In the genomic region with DNA sequence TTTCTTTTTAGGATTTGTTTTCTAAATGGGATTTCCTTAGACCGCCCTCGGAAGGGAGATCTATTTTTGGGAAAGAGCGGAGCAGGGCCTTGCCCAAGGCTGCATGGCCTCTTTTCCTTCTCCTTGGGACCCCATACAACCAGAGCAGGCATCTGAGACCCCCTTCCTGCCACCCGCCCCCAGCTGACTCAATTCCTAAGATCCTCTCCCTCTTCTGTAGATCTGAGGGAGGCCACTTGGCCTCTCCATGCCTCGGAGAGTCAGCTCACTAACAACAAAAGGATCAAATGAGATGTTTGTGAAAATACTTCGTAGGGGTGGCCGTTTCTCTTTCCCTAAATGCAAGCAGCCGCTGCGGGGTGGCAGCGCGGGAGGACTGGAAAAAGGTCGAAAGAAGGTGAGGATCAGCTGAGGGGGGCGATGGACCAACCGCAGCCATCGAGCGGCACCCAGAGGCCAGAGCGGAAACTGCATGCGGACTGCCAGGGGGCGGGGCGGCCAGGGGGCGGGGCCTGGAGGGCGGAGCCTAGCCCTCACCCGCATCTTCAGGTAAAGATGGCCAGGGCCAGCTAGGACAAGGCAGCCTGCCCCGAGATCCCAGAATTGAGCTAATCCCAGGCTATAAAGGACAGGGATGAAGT, we compare ENCODE assay signal across 9 mouse cellular contexts. TPM values are rescaled to one million over a fixed set of nuclear protein-coding genes. Genes with fewer than 3 reads are reported as not detected.
A peak's percentile ranks its signal among the peaks of the same experiment; 100 is the strongest.
DNase-seq lines count a peak whose midpoint lies in the region; ATAC-seq and TF ChIP-seq lines count a peak whose summit lies in the region.
"Had no signal": no experiment of that assay in that cellular context is flagged by ENCODE, and none has a peak within 500 bp of the region (broad histone marks: within the 10 kb centered on the region; RNA-seq: fewer than 3 reads in every experiment).

No protein-coding gene starts in this region.

- no peak for ATAC-seq in heart, embryonic 13.5 days (ENCODE audit: extremely low read depth, insufficient number of reproducible peaks, low FRiP score, low TSS enrichment)
- peak; percentile 61 for ATAC-seq in neural tube, embryonic 14.5 days (ENCODE audit: low read depth)

- TF ChIP-seq POLR2A in embryonic fibroblast, embryonic 13.5 days (IDR thresholded peaks at IDR 0.05; ENCODE audit: low read depth, low read length) = no peak

- H3K4me2 ChIP-seq in heart, embryonic 13.5 days = peak overlapping the region; percentile 65
- peak overlapping the region; percentile 26; the same call in 1 of the 2 replicates for H3K4me2 ChIP-seq in neural tube, embryonic 14.5 days (ENCODE audit: low read depth, low read length)

- H3K4me3 ChIP-seq in embryonic fibroblast, embryonic 13.5 days (ENCODE audit: insufficient read depth, low read length) = no peak overlapping the region
- H3K4me3 ChIP-seq in heart, embryonic 13.5 days = peak overlapping the region; percentile 33
- no peak overlapping the region for H3K4me3 ChIP-seq in neural tube, embryonic 14.5 days (ENCODE audit: low read depth, low read length)

- H3K9me3 ChIP-seq in heart, embryonic 13.5 days = no peaks in the 10 kb centered on the region
- no peaks in the 10 kb centered on the region for H3K9me3 ChIP-seq in neural tube, embryonic 14.5 days (ENCODE audit: control insufficient read depth, low read length)

- peak; percentile 49 to 58 for DNase-seq in CD8-positive naive resting alpha-beta T cell, adult 2 months (ENCODE audit: low read depth in 2 of 2, low spot score in 2 of 2)
- peak; percentile 62 to 70 for DNase-seq in adrenal gland, postnatal 4 days (ENCODE audit: low spot score in 2 of 2)
- peak; percentile 88 for DNase-seq in kidney, postnatal 10 days
- peak; percentile 39 to 52 for DNase-seq in lung, adult 18-20 months
- peak; percentile 89 for DNase-seq in testis, postnatal 10 days (ENCODE audit: low spot score)

- peak; percentile 79 for TF ChIP-seq CTCF in embryonic fibroblast, embryonic 13.5 days (IDR thresholded peaks at IDR 0.05; ENCODE audit: borderline replicate concordance, insufficient read depth, low read length)

- 8% methylated on average over 24 of the region's 24 CpGs for WGBS in heart, embryonic 13.5 days
- WGBS in neural tube, embryonic 14.5 days = 8% methylated on average over 24 of the region's 24 CpGs

- no peaks in the 10 kb centered on the region for H3K36me3 ChIP-seq in heart, embryonic 13.5 days
- no peaks in the 10 kb centered on the region for H3K36me3 ChIP-seq in neural tube, embryonic 14.5 days (ENCODE audit: control insufficient read depth, insufficient read depth, low read length)

- H3K27ac ChIP-seq in embryonic fibroblast, embryonic 13.5 days (ENCODE audit: insufficient read depth, low read length) = no peak overlapping the region
- no peak overlapping the region for H3K27ac ChIP-seq in heart, embryonic 13.5 days (replicated peaks)
- H3K27ac ChIP-seq in neural tube, embryonic 14.5 days (ENCODE audit: low read depth, low read length) = no peak overlapping the region

- H3K27me3 ChIP-seq in heart, embryonic 13.5 days (replicated peaks) = peaks cover 52% of the 10 kb centered on the region
- no peaks in the 10 kb centered on the region for H3K27me3 ChIP-seq in neural tube, embryonic 14.5 days (ENCODE audit: control insufficient read depth, insufficient read depth, low read length)

- H3K4me1 ChIP-seq in embryonic fibroblast, embryonic 13.5 days (ENCODE audit: control insufficient read depth, insufficient read depth, low read length) = no peaks in the 10 kb centered on the region
- H3K4me1 ChIP-seq in heart, embryonic 13.5 days = peaks cover 6% of the 10 kb centered on the region
- no peaks in the 10 kb centered on the region for H3K4me1 ChIP-seq in neural tube, embryonic 14.5 days (ENCODE audit: control insufficient read depth, insufficient read depth, low read length)

- peak overlapping the region; percentile 73 for H3K9ac ChIP-seq in heart, embryonic 13.5 days
- no peak overlapping the region for H3K9ac ChIP-seq in neural tube, embryonic 14.5 days (replicated peaks; ENCODE audit: low read depth, low read length)

RNA-seq across cellular contexts. Expression of a gene that starts 29.5 kb away (rescaled TPM):
- under 1 TPM in 1 of 2 experiments, not detected in 1; 0.22 TPM for total RNA-seq in adrenal gland, postnatal 4 days (2021)
- not detected in 2 replicates for polyA plus RNA-seq in embryonic fibroblast, embryonic 13.5 days (2011; ENCODE audit: insufficient read length, low read depth, missing spikeins)
- not detected in 2 replicates for polyA plus RNA-seq in heart, embryonic 13.5 days (2015; fragmentation: Nextera tagmentation; extraction: Ambion mirVana)
- polyA plus RNA-seq in neural tube, embryonic 14.5 days (2014; fragmentation: Nextera tagmentation; extraction: Ambion mirVana) = 0.21 and 0.22 TPM in 2 replicates
- polyA plus RNA-seq: gonadal fat pad, adult 2 months had no signal
